Mouse (Mus musculus) E14TG2a.4 (cell line): ENCODE results near the gene Arhgef40.
A peak's percentile ranks its signal among the peaks of the same experiment; 100 is the strongest.

Source experiments
- H3K27me3 ChIP-seq: 2 replicates; pipeline ENCODE4 v1.6.1; 2014; ENCODE audit warnings: low read length, control low read depth; ENCODE audit not compliant: insufficient read depth
- H3K36me3 ChIP-seq: 2 replicates; pipeline ENCODE4 v1.6.1; 2014; ENCODE audit warnings: low read length, control low read depth; ENCODE audit not compliant: insufficient read depth
- H3K4me1 ChIP-seq: replicated peaks from 2 replicates; pipeline ENCODE4 v1.6.1; 2014; ENCODE audit warnings: low read depth, low read length, control low read depth
- H3K4me3 ChIP-seq: replicated peaks from 2 replicates; pipeline ENCODE4 v1.5.1; 2014; ENCODE audit warnings: mild to moderate bottlenecking, low read length
- H3K9me3 ChIP-seq: 2 replicates; pipeline ENCODE4 v1.6.1; 2014; ENCODE audit warnings: low read length, control low read depth
- CTCF ChIP-seq: conservative IDR thresholded peaks from 2 replicates; pipeline ENCODE4 v1.5.1; 2014; ENCODE audit warnings: low read length
- NANOG ChIP-seq: IDR thresholded peaks from 2 replicates; pipeline ENCODE4 v1.6.1; 2014; ENCODE audit warnings: borderline replicate concordance, low read length, mixed read lengths
- POU5F1 ChIP-seq: IDR thresholded peaks from 2 replicates; pipeline ENCODE4 v1.6.1; 2014; ENCODE audit warnings: low read length, borderline replicate concordance

Gene Arhgef40

GRCm38 (mm10) chr14:51979252-51979651, 5.3 kb upstream of the Arhgef40 start:
- TF ChIP-seq POU5F1 (no peak), CTCF (no peak), NANOG (no peak)
- H3K27me3 ChIP-seq: peaks cover 18% of the 10 kb centered on the region
- no peaks in the 10 kb centered on the region for H3K9me3 ChIP-seq
- peaks cover 10% of the 10 kb centered on the region for H3K4me1 ChIP-seq
- no peaks in the 10 kb centered on the region for H3K36me3 ChIP-seq
- no peak overlapping the region for H3K4me3 ChIP-seq

- H3K36me3 ChIP-seq: no peaks in the 10 kb centered on the region
- peaks cover 25% of the 10 kb centered on the region for H3K4me1 ChIP-seq
- no peak for TF ChIP-seq NANOG
- no peak overlapping the region for H3K4me3 ChIP-seq
- H3K9me3 ChIP-seq: no peaks in the 10 kb centered on the region
- peaks cover 52% of the 10 kb centered on the region for H3K27me3 ChIP-seq
Observed at GRCm38 (mm10) chr14:51983251-51983650, 1.3 kb upstream of the Arhgef40 start.

DNA sequence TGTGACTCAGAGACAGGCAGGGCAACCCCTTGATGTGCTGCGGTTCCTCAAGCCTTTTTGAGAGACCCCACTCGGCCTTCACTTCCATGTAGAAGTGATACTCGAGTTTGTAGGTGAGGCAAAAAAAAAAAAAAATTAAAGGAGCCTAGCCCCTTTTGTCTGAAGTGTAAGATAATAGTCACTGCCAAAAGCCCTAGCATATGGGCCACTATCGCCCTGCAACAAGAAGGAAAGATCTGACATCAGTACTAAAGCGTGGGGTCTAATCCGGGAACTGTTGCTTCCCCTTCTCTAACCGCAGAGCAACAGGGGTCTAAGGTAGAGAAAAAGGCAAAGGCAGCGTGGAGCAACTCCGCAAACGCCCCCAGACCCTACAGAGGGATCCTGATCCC, 668 bp upstream of the Arhgef40 start:
- Histone ChIP-seq H3K36me3 (no peaks in the 10 kb centered on the region), H3K27me3 (peaks cover 56% of the 10 kb centered on the region), H3K9me3 (no peaks in the 10 kb centered on the region), H3K4me3 (peak overlapping the region; percentile 81), H3K4me1 (peaks cover 30% of the 10 kb centered on the region)
- TF ChIP-seq NANOG (no peak), CTCF (no peak), POU5F1 (no peak)

DNA sequence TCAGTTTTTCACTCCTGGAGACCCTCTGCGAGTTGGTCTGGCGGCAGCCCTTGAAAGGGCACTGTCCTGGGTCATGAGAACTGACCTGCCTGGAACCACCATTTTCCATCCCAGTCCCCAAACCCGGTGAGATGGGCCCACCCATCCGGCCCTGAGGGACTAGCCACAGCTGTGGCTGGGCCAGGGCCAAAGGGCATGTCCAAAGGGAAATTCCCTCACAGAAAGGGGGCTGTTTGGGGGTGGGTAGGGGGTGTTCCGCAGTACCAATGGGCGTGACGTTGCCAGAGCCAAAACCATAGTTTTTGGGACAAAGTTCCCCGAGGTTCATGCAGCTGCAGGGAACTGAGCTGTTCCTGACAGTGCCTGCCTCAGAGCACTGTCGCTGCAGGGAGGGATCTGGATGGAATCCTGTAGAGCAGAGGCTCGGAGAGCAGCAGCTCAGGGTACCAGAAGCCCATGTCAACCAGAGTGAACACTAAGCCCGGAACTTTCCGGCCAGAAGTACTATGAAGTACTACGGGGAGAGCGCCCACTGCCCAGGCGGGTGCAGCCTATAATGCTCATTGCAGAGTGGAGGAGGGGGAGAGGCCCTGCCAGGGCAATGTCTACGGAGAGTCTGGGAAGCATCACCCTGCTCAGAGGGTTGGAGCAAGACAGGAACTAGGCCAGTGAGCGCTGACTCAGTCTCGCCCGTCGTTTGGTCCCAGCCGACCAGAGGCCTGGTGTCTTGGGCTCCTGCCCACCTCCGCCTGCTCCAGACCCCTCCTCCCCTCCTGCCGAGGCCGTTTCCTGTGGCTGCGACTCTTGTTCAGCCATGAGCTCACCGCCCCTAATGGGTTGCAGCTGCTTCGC, 1.0 kb downstream of the Arhgef40 start:
- H3K36me3 ChIP-seq: no peaks in the 10 kb centered on the region
- peaks cover 71% of the 10 kb centered on the region for H3K27me3 ChIP-seq

GRCm38 (mm10) chr14:51986153-51986505, 1.6 kb downstream of the Arhgef40 start:
- TF ChIP-seq NANOG: no peak
- no peak for TF ChIP-seq CTCF
- TF ChIP-seq POU5F1: no peak
- H3K4me3 ChIP-seq: peak overlapping the region; percentile 81
- H3K4me1 ChIP-seq: peaks cover 43% of the 10 kb centered on the region
- H3K36me3 ChIP-seq: no peaks in the 10 kb centered on the region
- H3K9me3 ChIP-seq: no peaks in the 10 kb centered on the region
- peaks cover 76% of the 10 kb centered on the region for H3K27me3 ChIP-seq

More for the DNA sequence above, 1.0 kb downstream of the Arhgef40 start:
- no peak for TF ChIP-seq POU5F1
- Histone ChIP-seq H3K9me3 (no peaks in the 10 kb centered on the region), H3K4me3 (peak overlapping the region; percentile 81), H3K4me1 (peaks cover 43% of the 10 kb centered on the region)

GRCm38 (mm10) chr14:51987177-51987576, 2.7 kb downstream of the Arhgef40 start:
- H3K27me3 ChIP-seq: peaks cover 73% of the 10 kb centered on the region
- H3K4me1 ChIP-seq: peaks cover 43% of the 10 kb centered on the region
- TF ChIP-seq POU5F1 (no peak), NANOG (no peak)
- H3K9me3 ChIP-seq: no peaks in the 10 kb centered on the region
- no peaks in the 10 kb centered on the region for H3K36me3 ChIP-seq
- H3K4me3 ChIP-seq: no peak overlapping the region

DNA sequence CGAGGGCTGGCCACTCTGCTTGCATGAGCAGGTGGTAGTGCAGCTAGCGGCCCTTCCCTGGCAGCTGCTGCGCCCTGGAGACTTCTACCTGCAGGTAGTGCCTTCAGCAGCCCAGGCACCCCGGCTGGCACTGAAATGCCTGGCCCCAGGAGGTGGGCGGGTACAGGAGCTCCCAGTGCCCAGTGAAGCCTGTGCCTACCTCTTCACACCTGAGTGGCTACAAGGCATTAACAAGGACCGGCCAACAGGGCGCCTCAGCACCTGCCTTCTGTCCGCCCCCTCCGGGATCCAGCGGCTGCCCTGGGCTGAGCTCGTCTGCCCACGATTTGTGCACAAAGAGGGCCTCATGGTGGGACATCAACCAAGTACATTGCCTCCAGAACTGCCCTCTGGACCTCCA, 4.2 kb downstream of the Arhgef40 start:
- Histone ChIP-seq H3K4me3 (peak overlapping the region; percentile 65), H3K27me3 (peaks cover 62% of the 10 kb centered on the region), H3K36me3 (no peaks in the 10 kb centered on the region), H3K9me3 (no peaks in the 10 kb centered on the region), H3K4me1 (peaks cover 41% of the 10 kb centered on the region)
- no peak for TF ChIP-seq NANOG
- no peak for TF ChIP-seq POU5F1
- no peak for TF ChIP-seq CTCF

- peaks cover 59% of the 10 kb centered on the region for H3K27me3 ChIP-seq
- H3K4me3 ChIP-seq: peak overlapping the region; percentile 65
- H3K4me1 ChIP-seq: peaks cover 40% of the 10 kb centered on the region
- H3K36me3 ChIP-seq: no peaks in the 10 kb centered on the region
- TF ChIP-seq POU5F1 (no peak), NANOG (no peak), CTCF (no peak)
- no peaks in the 10 kb centered on the region for H3K9me3 ChIP-seq
Observed at GRCm38 (mm10) chr14:51989461-51989970, 5.0 kb downstream of the Arhgef40 start.

GRCm38 (mm10) chr14:51994453-51994852, 9.9 kb downstream of the Arhgef40 start:
- 0 out of 2 replicates have a peak overlapping the region, but pooled peaks have one; percentile 32 for H3K4me3 ChIP-seq
- H3K4me1 ChIP-seq: peaks cover 48% of the 10 kb centered on the region
- H3K27me3 ChIP-seq: peaks cover 42% of the 10 kb centered on the region
- H3K36me3 ChIP-seq: no peaks in the 10 kb centered on the region
- no peaks in the 10 kb centered on the region for H3K9me3 ChIP-seq
- TF ChIP-seq NANOG (no peak), CTCF (no peak), POU5F1 (no peak)
